Mouse (Mus musculus) lung, postnatal 0 days (tissue): Measurements from ENCODE around the gene Slc35b2. TPM values are rescaled to one million over a fixed set of nuclear protein-coding genes. Genes with fewer than 3 reads are reported as not detected.

Experiments used
- ATAC-seq: fragments of 200-750 bp; cut with Nextera tagmentation; 2 replicates; pipeline ENCODE4 v1.8.0; 2017; ENCODE audit warnings: moderate library complexity
- DNase-seq: peaks from one replicate; pipeline ENCODE4 v3.0.0-alpha.2; 2016; ENCODE audit warnings: low spot score
- H3K27ac ChIP-seq: fragments of 300-500 bp; sonication (generic); 2 replicates; pipeline ENCODE4 v1.5.1; 2014; ENCODE audit warnings: antibody characterized with exemption, mild to moderate bottlenecking, low read length, mixed read lengths
- H3K27me3 ChIP-seq: fragments of 300-500 bp; sonication (generic); replicated peaks from 2 replicates; pipeline ENCODE4 v1.6.1; 2014; ENCODE audit warnings: low read length, mixed read lengths; ENCODE audit not compliant: insufficient read depth
- H3K36me3 ChIP-seq: fragments of 300-500 bp; sonication (generic); 2 replicates; pipeline ENCODE4 v1.6.1; 2014; ENCODE audit warnings: low read length, mixed read lengths; ENCODE audit not compliant: insufficient read depth
- H3K4me1 ChIP-seq: fragments of 300-500 bp; sonication (generic); 2 replicates; pipeline ENCODE4 v1.6.1; 2014; ENCODE audit warnings: antibody characterized with exemption, low read depth, low read length, mixed read lengths; ENCODE audit not compliant: insufficient read depth
- H3K4me2 ChIP-seq: fragments of 300-500 bp; sonication (generic); replicated peaks from 2 replicates; pipeline ENCODE4 v1.6.1; 2014; ENCODE audit warnings: low read depth, mild to moderate bottlenecking, low read length, moderate library complexity, mixed read lengths
- H3K4me3 ChIP-seq: fragments of 300-500 bp; sonication (generic); 2 replicates; pipeline ENCODE4 v1.5.1; 2014; ENCODE audit warnings: low read depth, low read length
- H3K9ac ChIP-seq: fragments of 300-500 bp; sonication (generic); replicated peaks from 2 replicates; pipeline ENCODE4 v1.6.1; 2014; ENCODE audit warnings: low read depth, mild to moderate bottlenecking
- H3K9me3 ChIP-seq: fragments of 300-500 bp; sonication (generic); 2 replicates; pipeline ENCODE4 v1.6.1; 2016; ENCODE audit warnings: low read length, mixed read lengths
- CTCF ChIP-seq: IDR thresholded peaks from 2 replicates; pipeline ENCODE4 v1.5.1; 2016; ENCODE audit warnings: antibody characterized with exemption, mild to moderate bottlenecking
- EP300 ChIP-seq: IDR thresholded peaks from 2 replicates; pipeline ENCODE4 v1.6.1; 2016; ENCODE audit warnings: antibody characterized with exemption, mild to moderate bottlenecking, control low read depth
- WGBS: fragments of 180-500 bp; shearing (Covaris S2); extraction: QIAGEN DNeasy Blood & Tissue Kit; methylation state at CpG from one replicate; pipeline ENCODE4 v1.1.7; 2014; 5-methylcytosine and 5-hydroxymethylcytosine counted together
- polyA plus RNA-seq: library from polyadenylated mRNA; unstranded; fragments of >200 nt; fragmentation: Nextera tagmentation; extraction: Ambion mirVana; gene quantifications from 2 replicates; pipeline ENCODE4 v1.2.1, GENCODE M21; 2015

Slc35b2 gene
- polyA plus RNA-seq, 1 experiment from 2014 or later, result 85.1 TPM

GRCm38 (mm10) chr17:45579554-45579953 lies 15.9 kb downstream of the Slc35b2 start:
- H3K4me1 ChIP-seq, result peaks cover 21% of the 10 kb centered on the region
- no peak overlapping the region for H3K4me2 ChIP-seq
- no peak overlapping the region for H3K4me3 ChIP-seq
- H3K9ac ChIP-seq, result no peak overlapping the region
- no peak overlapping the region for H3K27ac ChIP-seq
- no peaks in the 10 kb centered on the region for H3K27me3 ChIP-seq
- 85% methylated on average over 4 of the region's 4 CpGs for WGBS
- no peak for DNase-seq
- no peak for TF ChIP-seq CTCF
- no peak for TF ChIP-seq EP300
- no peaks in the 10 kb centered on the region for H3K9me3 ChIP-seq
- ATAC-seq, result no peak
- no peaks in the 10 kb centered on the region for H3K36me3 ChIP-seq

- Histone ChIP-seq H3K9me3 (no peaks in the 10 kb centered on the region), H3K9ac (no peak overlapping the region), H3K4me3 (no peak overlapping the region), H3K27me3 (no peaks in the 10 kb centered on the region), H3K4me1 (peaks cover 30% of the 10 kb centered on the region), H3K27ac (peak overlapping the region; percentile 80), H3K36me3 (no peaks in the 10 kb centered on the region), H3K4me2 (peak overlapping the region; percentile 19; the same call in 1 of the 2 replicates)
- 17% methylated on average over 12 of the region's 12 CpGs for WGBS
- peak; percentile 82 for DNase-seq
- peak; percentile 58 for ATAC-seq
- peak; percentile 80 for TF ChIP-seq EP300
- no peak for TF ChIP-seq CTCF
Measured at GRCm38 (mm10) chr17:45580958-45581477, 17.3 kb downstream of the Slc35b2 start.

DNA sequence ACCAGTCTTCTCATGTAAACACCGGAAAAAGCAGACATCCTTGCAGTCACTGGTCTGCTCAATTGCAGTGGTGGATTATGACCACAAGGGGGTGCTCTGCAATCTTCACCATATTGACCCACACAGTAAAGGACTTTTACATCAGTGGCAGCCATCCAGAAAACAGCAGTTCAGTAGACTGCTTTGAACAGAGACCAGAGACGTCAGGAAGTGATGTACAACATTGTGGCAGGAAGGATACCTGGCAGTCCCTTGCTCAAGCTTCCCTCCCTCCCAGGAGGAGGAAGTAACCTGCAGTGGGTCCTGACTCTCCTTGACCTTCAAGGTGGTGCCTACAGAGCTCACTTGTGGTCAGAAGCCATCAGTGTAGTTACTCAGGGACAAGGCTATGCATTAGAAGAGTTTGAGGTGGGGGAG lies 17.9 kb downstream of the Slc35b2 start:
- Histone ChIP-seq H3K36me3 (no peaks in the 10 kb centered on the region), H3K9ac (no peak overlapping the region), H3K4me2 (0 out of 2 replicates have a peak overlapping the region, but pooled peaks have one; percentile 19), H3K27ac (peak overlapping the region; percentile 80), H3K4me3 (no peak overlapping the region), H3K27me3 (no peaks in the 10 kb centered on the region), H3K4me1 (peaks cover 30% of the 10 kb centered on the region), H3K9me3 (no peaks in the 10 kb centered on the region)
- ATAC-seq, result peak; percentile 37
- 4% methylated on average over 2 of the region's 2 CpGs for WGBS
- DNase-seq, result peak; percentile 95
- TF ChIP-seq CTCF (peak; percentile 97), EP300 (peak; percentile 5; the same call in 1 of the 2 replicates)

GRCm38 (mm10) chr17:45582188-45582587 lies 18.5 kb downstream of the Slc35b2 start:
- no peaks in the 10 kb centered on the region for H3K27me3 ChIP-seq
- peaks cover 30% of the 10 kb centered on the region for H3K4me1 ChIP-seq
- no peak overlapping the region for H3K27ac ChIP-seq
- no peaks in the 10 kb centered on the region for H3K9me3 ChIP-seq
- no peak overlapping the region for H3K9ac ChIP-seq
- no peak for DNase-seq
- no peaks in the 10 kb centered on the region for H3K36me3 ChIP-seq
- 85% methylated on average over 6 of the region's 6 CpGs for WGBS
- ATAC-seq, result no peak
- TF ChIP-seq CTCF, result no peak
- TF ChIP-seq EP300, result no peak
- no peak overlapping the region for H3K4me2 ChIP-seq
- H3K4me3 ChIP-seq, result no peak overlapping the region

DNA sequence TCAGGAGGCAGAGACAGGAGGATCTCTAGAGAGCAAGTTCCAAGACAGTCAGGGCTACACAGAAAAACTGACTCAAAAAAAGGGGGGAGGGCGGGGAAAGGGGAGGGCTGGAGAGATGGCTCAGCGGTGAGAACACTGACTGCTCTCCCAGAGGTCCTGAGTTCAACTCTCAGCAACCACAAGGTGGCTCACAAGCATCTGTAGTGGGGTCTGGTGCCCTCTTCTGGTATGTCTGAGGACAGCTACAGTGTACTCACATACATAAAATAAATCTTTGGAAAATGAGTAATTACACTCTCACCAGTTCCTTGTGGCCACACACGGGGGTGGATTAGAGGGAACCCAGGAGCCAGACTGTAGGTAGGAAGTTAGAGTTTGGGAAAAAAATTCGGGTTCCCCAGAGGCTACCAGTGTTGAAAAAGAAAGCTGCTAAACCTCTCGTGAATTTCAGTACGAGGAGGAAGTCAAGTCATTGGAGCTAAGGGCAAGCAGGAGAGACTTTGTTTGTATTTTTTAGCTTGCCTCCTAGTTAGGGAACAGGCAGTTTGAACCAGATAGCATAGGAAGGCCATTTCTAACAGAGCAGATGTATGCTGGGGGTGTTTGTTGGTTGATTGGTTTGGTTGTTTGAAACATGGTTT lies 19.2 kb downstream of the Slc35b2 start:
- Histone ChIP-seq H3K9ac (no peak overlapping the region), H3K9me3 (no peaks in the 10 kb centered on the region), H3K4me1 (peaks cover 30% of the 10 kb centered on the region), H3K27ac (no peak overlapping the region), H3K4me3 (no peak overlapping the region), H3K4me2 (no peak overlapping the region), H3K27me3 (no peaks in the 10 kb centered on the region), H3K36me3 (no peaks in the 10 kb centered on the region)
- peak; percentile 78 for TF ChIP-seq CTCF
- no peak for TF ChIP-seq EP300
- DNase-seq (peak; percentile 36), ATAC-seq (no peak)
- 61% methylated on average over 6 of the region's 6 CpGs for WGBS

- H3K36me3 ChIP-seq, result no peaks in the 10 kb centered on the region
- TF ChIP-seq EP300 (peak; percentile 34), CTCF (no peak; the same call in 1 of the 2 replicates)
- H3K4me2 ChIP-seq, result 0 out of 2 replicates have a peak overlapping the region, but pooled peaks have one; percentile 17
- H3K27me3 ChIP-seq, result no peaks in the 10 kb centered on the region
- DNase-seq, result peak; percentile 83
- 25% methylated on average over 12 of the region's 12 CpGs for WGBS
- peak overlapping the region; percentile 83 for H3K27ac ChIP-seq
- no peak overlapping the region for H3K9ac ChIP-seq
- no peak overlapping the region for H3K4me3 ChIP-seq
- peak; percentile 69 for ATAC-seq
- H3K9me3 ChIP-seq, result no peaks in the 10 kb centered on the region
- H3K4me1 ChIP-seq, result peaks cover 30% of the 10 kb centered on the region
Measured at GRCm38 (mm10) chr17:45584096-45584896, 20.6 kb downstream of the Slc35b2 start.
